Mouse (Mus musculus): ENCODE data around the gene C1qa. TPM values are rescaled to one million over a fixed set of nuclear protein-coding genes. Genes with fewer than 3 reads are reported as not detected.

Gene C1qa
- total RNA-seq (2021): 30.2 and 31.6 TPM in 2 replicates
- long read RNA-seq, experiment 1, transcript C1qa-201 (3 exons, 1,040 nt): major isoform, 16 of 17 reads
- long read RNA-seq, experiment 1, partial matches to known transcripts: 0 of 17 reads
- long read RNA-seq, experiment 1, other reads (novel, unspliced or antisense): 1 of 17 reads
- long read RNA-seq, experiment 2, transcript C1qa-201 (3 exons, 1,040 nt): major isoform, 28 of 32 reads
- long read RNA-seq, experiment 2, partial matches to known transcripts: 4 of 32 reads
- long read RNA-seq, experiment 2, other reads (novel, unspliced or antisense): 0 of 32 reads

- DNase-seq: no peak
These were observed at the start of gene C1qa for GRCm38 (mm10) chr4:136898637-136899036. TSS of gene C1qa (minus strand) at chr4:136898803.

GRCm38 (mm10) chr4:136945397-136945796 is 46.8 kb upstream of the C1qa start:
- no peak for DNase-seq

- DNase-seq: peak; percentile 36
These were observed 46.2 kb upstream of the C1qa start for GRCm38 (mm10) chr4:136944558-136945350.

GRCm38 (mm10) chr4:136943175-136943574 is 44.6 kb upstream of the C1qa start:
- DNase-seq: no peak

- DNase-seq: peak; percentile 37
These were observed 44.2 kb upstream of the C1qa start for GRCm38 (mm10) chr4:136942761-136943160.

- no peak for DNase-seq
These were observed 39.3 kb upstream of the C1qa start for GRCm38 (mm10) chr4:136937935-136938334.

GRCm38 (mm10) chr4:136937344-136937743 is 38.7 kb upstream of the C1qa start:
- no peak for DNase-seq

GRCm38 (mm10) chr4:136934746-136935613 is 36.4 kb upstream of the C1qa start:
- DNase-seq: no peak

GRCm38 (mm10) chr4:136930474-136930873 is 31.9 kb upstream of the C1qa start:
- no peak for DNase-seq

GRCm38 (mm10) chr4:136928928-136929327 is 30.3 kb upstream of the C1qa start:
- DNase-seq: peak; percentile 54

- peak; percentile 59 for DNase-seq
These were observed 27.2 kb upstream of the C1qa start for GRCm38 (mm10) chr4:136925804-136926203.

GRCm38 (mm10) chr4:136924529-136924928 is 25.9 kb upstream of the C1qa start:
- DNase-seq: peak; percentile 82

- no peak for DNase-seq
These were observed 20.9 kb upstream of the C1qa start for GRCm38 (mm10) chr4:136919526-136919925.

- no peak for DNase-seq
These were observed 20.2 kb upstream of the C1qa start for GRCm38 (mm10) chr4:136918834-136919233.

GRCm38 (mm10) chr4:136917165-136917524 is 18.5 kb upstream of the C1qa start:
- no peak for DNase-seq

- DNase-seq: no peak
These were observed 18.0 kb upstream of the C1qa start for GRCm38 (mm10) chr4:136916359-136917164.

- DNase-seq: no peak
These were observed 14.2 kb upstream of the C1qa start for GRCm38 (mm10) chr4:136912841-136913240.

GRCm38 (mm10) chr4:136911804-136912203 is 13.2 kb upstream of the C1qa start:
- no peak for DNase-seq

- DNase-seq: no peak
These were observed 12.6 kb upstream of the C1qa start for GRCm38 (mm10) chr4:136911211-136911646.

GRCm38 (mm10) chr4:136907809-136908208 is 9.2 kb upstream of the C1qa start:
- no peak for DNase-seq

GRCm38 (mm10) chr4:136907033-136907432 is 8.4 kb upstream of the C1qa start:
- DNase-seq: peak; percentile 81
